Mouse (Mus musculus) thymus, adult 2 months (tissue): ENCODE measurements around the gene Otud7a.

Experiments
- CTCF ChIP-seq: fragments of 200-500 bp; IDR thresholded peaks from 2 replicates; pipeline ENCODE4 v1.5.1; 2012; ENCODE audit warnings: mild to moderate bottlenecking, control low read depth, low read length, moderate library complexity, borderline replicate concordance; ENCODE audit not compliant: control insufficient read depth, poor library complexity, insufficient read depth; ENCODE audit errors: extremely low read depth
- POLR2A ChIP-seq: fragments of 200-500 bp; IDR thresholded peaks from 2 replicates; pipeline ENCODE4 v1.6.1; 2012; ENCODE audit warnings: mild to moderate bottlenecking, low read length, control low read depth, moderate library complexity; ENCODE audit not compliant: control insufficient read depth, poor library complexity, insufficient read depth; ENCODE audit errors: extremely low read depth

GRCm38 (mm10) chr7:63405988-63406387 is 38.6 kb upstream of the Otud7a start:
- TF ChIP-seq CTCF (no peak), POLR2A (no peak)
